Mouse (Mus musculus): ENCODE data around the gene Plxnd1.

Gene Plxnd1

GRCm38 (mm10) chr6:115998758-115999157 lies 4.0 kb upstream of the Plxnd1 start:
- DNase-seq: no peak

- DNase-seq: no peak
These were observed 3.0 kb upstream of the Plxnd1 start for GRCm38 (mm10) chr6:115997726-115998311.

- DNase-seq: peak; percentile 81
These were observed 1.5 kb upstream of the Plxnd1 start for GRCm38 (mm10) chr6:115996171-115996851.

- DNase-seq: no peak
These were observed 731 bp upstream of the Plxnd1 start for GRCm38 (mm10) chr6:115995531-115995941.

- no peak for DNase-seq
These were observed 494 bp downstream of the Plxnd1 start for GRCm38 (mm10) chr6:115994146-115994876.

GRCm38 (mm10) chr6:115993463-115994145 lies 1.2 kb downstream of the Plxnd1 start:
- peak; percentile 41 for DNase-seq

- no peak for DNase-seq
These were observed 1.8 kb downstream of the Plxnd1 start for GRCm38 (mm10) chr6:115992981-115993380.

GRCm38 (mm10) chr6:115991881-115992620 lies 2.8 kb downstream of the Plxnd1 start:
- DNase-seq: no peak

GRCm38 (mm10) chr6:115991108-115991880 lies 3.5 kb downstream of the Plxnd1 start:
- DNase-seq: peak; percentile 68

GRCm38 (mm10) chr6:115990479-115990878 lies 4.3 kb downstream of the Plxnd1 start:
- DNase-seq: no peak

GRCm38 (mm10) chr6:115990056-115990455 lies 4.7 kb downstream of the Plxnd1 start:
- DNase-seq: no peak

- DNase-seq: no peak
These were observed 5.2 kb downstream of the Plxnd1 start for GRCm38 (mm10) chr6:115989607-115990006.

- no peak for DNase-seq
These were observed 5.8 kb downstream of the Plxnd1 start for GRCm38 (mm10) chr6:115989032-115989431.

GRCm38 (mm10) chr6:115987096-115987747 lies 7.6 kb downstream of the Plxnd1 start:
- no peak for DNase-seq

GRCm38 (mm10) chr6:115986472-115987095 lies 8.2 kb downstream of the Plxnd1 start:
- no peak for DNase-seq

GRCm38 (mm10) chr6:115985622-115986021 lies 9.2 kb downstream of the Plxnd1 start:
- no peak for DNase-seq

GRCm38 (mm10) chr6:115984580-115984979 lies 10.2 kb downstream of the Plxnd1 start:
- DNase-seq: no peak

GRCm38 (mm10) chr6:115983306-115984038 lies 11.3 kb downstream of the Plxnd1 start:
- DNase-seq: peak; percentile 64

- DNase-seq: no peak
These were observed 11.9 kb downstream of the Plxnd1 start for GRCm38 (mm10) chr6:115982889-115983288.

- DNase-seq: no peak
These were observed 16.2 kb downstream of the Plxnd1 start for GRCm38 (mm10) chr6:115978596-115978995.
